Mouse (Mus musculus): ENCODE results near the gene Smim9. TPM values are rescaled to one million over a fixed set of nuclear protein-coding genes. Genes with fewer than 3 reads are reported as not detected.
A peak's percentile ranks its signal among the peaks of the same experiment; 100 is the strongest.

Gene Smim9
- polyA plus RNA-seq, 1 experiment: not detected

DNA sequence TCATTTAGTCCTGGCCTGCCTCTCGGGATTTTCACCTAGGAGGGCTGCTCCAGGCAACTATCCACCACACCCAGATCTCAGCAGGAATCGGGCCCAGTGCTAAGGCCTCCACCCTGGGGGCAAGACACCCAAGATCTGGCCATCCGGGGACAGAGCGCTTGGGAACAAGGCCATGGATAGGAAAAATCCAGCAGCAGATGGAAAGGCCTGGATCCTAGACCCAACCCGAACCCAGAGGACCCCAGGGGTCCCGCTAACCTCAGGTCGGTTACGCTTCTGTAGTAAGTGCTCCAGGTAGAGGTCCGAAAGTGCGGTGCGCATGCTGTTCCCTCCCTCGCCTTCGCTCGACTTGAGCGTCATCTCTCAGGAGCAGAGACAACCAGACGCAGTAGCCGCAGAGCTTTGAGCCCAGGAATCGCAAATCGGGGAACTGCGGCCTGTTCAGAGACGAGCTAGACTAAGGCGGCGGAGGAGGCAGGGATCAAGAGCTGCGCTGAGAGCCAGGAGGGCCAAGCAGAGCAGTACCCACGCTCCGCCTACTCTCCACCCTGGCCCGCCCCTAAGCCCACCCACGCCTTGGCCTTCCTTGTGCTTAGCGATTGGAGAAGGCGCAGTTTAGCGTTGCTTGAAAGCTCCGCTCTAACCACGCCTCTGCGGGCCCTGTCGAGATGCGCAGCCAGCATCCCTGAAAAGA lies 33.0 kb downstream of the Smim9 start, which contains the start of gene Mpp1:
Gene Mpp1, minus strand, starts transcription at position 550 of the 694 bp plus-strand sequence.
- no peaks in the 10 kb centered on the region for H3K27me3 ChIP-seq (ENCODE audit: control insufficient read depth, insufficient read depth, insufficient read length)
- H3K79me2 ChIP-seq (ENCODE audit: control insufficient read depth, insufficient read depth): peaks cover 4% of the 10 kb centered on the region
- peak within 1 kb of the TSS; percentile 78 for H3K4me2 ChIP-seq (ENCODE audit: low read depth)
- no peak within 1 kb of the TSS for H3ac ChIP-seq (ENCODE audit: control insufficient read depth, insufficient read length)
- TF ChIP-seq USF1 (IDR thresholded peaks at IDR 0.05; ENCODE audit: low read depth) (no peak), SRF (IDR thresholded peaks at IDR 0.05; ENCODE audit: control insufficient read depth, insufficient read length, low read depth) (no peak), MYOG (IDR thresholded peaks at IDR 0.05; ENCODE audit: control insufficient read depth in 1 of 3, insufficient read depth in 1 of 3, insufficient read length in 2 of 3, low read depth in 2 of 3) (no peak), MAX (IDR thresholded peaks at IDR 0.05; ENCODE audit: low read depth) (no peak), POLR2AphosphoS2 (IDR thresholded peaks at IDR 0.05; ENCODE audit: insufficient read length, low read depth) (peak; percentile 66), MYOD1 (IDR thresholded peaks at IDR 0.05; ENCODE audit: control insufficient read depth in 1 of 3, insufficient read length in 2 of 3, low read depth in 2 of 3) (no peak), POLR2A (IDR thresholded peaks at IDR 0.05; ENCODE audit: insufficient read length, low read depth) (peak; percentile 76)
- H3K4me3 ChIP-seq: peak within 1 kb of the TSS; percentile 50
- no peaks in the 10 kb centered on the region for H3K36me3 ChIP-seq (ENCODE audit: control insufficient read depth, insufficient read depth)

DNA sequence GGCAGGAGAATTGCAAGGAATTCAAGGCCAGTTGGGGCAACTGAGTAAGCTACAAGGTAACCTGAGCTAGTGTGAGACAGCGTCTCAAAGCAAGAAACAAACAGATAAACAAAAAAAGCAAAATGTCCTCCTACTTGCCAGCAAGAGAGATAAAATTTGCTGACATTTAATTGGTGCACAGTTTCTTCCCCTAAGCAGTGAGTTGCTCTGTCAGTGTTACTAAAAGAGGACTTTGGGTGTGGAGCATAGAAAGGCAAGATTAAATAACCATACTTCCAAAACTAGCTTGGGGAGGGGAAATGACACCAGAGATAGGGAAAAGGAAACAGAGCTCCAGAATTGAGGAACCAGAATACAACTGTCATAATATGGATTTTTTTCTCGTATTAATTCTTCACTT lies 34.1 kb downstream of the Smim9 start:
- Histone ChIP-seq H3K4me2 (ENCODE audit: low read depth) (peak overlapping the region; percentile 78), H3K27me3 (ENCODE audit: control insufficient read depth, insufficient read depth, insufficient read length) (no peaks in the 10 kb centered on the region), H3K36me3 (ENCODE audit: control insufficient read depth, insufficient read depth) (no peaks in the 10 kb centered on the region), H3ac (ENCODE audit: control insufficient read depth, insufficient read length) (no peak overlapping the region), H3K4me3 (peak overlapping the region; percentile 50), H3K79me2 (ENCODE audit: control insufficient read depth, insufficient read depth) (peaks cover 4% of the 10 kb centered on the region)
- no peak for TF ChIP-seq MYOG (IDR thresholded peaks at IDR 0.05; ENCODE audit: control insufficient read depth in 1 of 3, insufficient read depth in 1 of 3, insufficient read length in 2 of 3, low read depth in 2 of 3)
- TF ChIP-seq MAX (IDR thresholded peaks at IDR 0.05; ENCODE audit: low read depth): no peak
- TF ChIP-seq E2F4 (IDR thresholded peaks at IDR 0.05; ENCODE audit: insufficient read depth): no peak
- no peak for TF ChIP-seq REST (IDR thresholded peaks at IDR 0.05; ENCODE audit: insufficient read depth, insufficient read length)
- no peak for TF ChIP-seq POLR2AphosphoS2 (IDR thresholded peaks at IDR 0.05; ENCODE audit: insufficient read length, low read depth)
- no peak for TF ChIP-seq TCF12 (IDR thresholded peaks at IDR 0.05; ENCODE audit: insufficient read depth, poor library complexity, severe bottlenecking)
- no peak for TF ChIP-seq USF1 (IDR thresholded peaks at IDR 0.05; ENCODE audit: low read depth)

DNA sequence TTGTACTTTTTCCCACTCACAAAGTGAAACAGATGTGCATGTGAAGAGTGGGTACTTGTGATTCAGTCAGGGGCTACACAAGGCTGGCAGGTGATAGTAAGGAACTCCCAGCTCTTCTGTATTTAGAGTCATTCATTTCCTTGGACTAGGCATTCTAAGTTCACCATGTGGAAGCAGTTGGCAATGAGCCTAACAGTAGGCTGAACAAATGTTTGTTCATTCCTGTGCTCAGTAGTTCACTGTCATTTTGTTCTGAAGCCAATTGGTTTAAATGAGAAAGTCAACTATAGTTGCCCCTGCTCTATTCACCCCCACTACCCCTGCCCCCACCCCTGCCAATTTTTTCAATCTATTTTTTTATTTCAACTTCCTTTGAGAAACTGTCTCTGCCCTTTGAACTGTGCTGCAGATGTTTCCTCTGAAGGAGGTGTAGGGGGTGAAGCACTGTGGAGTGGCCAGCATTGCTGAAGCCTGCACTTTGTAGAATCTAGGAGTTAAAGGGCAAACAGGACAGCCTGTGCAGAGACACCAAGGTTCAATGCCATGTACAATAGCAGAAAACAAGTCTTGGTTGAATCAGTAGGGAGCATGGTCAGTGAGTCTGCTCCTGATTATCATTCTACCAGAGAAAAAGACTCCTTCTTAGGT lies 35.1 kb downstream of the Smim9 start:
- Histone ChIP-seq H3K36me3 (ENCODE audit: control insufficient read depth, insufficient read depth) (peaks cover 4% of the 10 kb centered on the region), H3K4me3 (no peak overlapping the region), H3K4me2 (ENCODE audit: low read depth) (peak overlapping the region; percentile 21), H3K27me3 (ENCODE audit: control insufficient read depth, insufficient read depth, insufficient read length) (no peaks in the 10 kb centered on the region), H3ac (ENCODE audit: control insufficient read depth, insufficient read length) (no peak overlapping the region), H3K79me2 (ENCODE audit: control insufficient read depth, insufficient read depth) (peaks cover 4% of the 10 kb centered on the region)
- TF ChIP-seq REST (IDR thresholded peaks at IDR 0.05; ENCODE audit: insufficient read depth, insufficient read length): no peak
- no peak for TF ChIP-seq POLR2A (IDR thresholded peaks at IDR 0.05; ENCODE audit: insufficient read length, low read depth)
- no peak for TF ChIP-seq SRF (IDR thresholded peaks at IDR 0.05; ENCODE audit: control insufficient read depth, insufficient read length, low read depth)
- no peak for TF ChIP-seq TCF3 (IDR thresholded peaks at IDR 0.05; ENCODE audit: insufficient read length, low read depth)
- no peak for TF ChIP-seq CEBPB (IDR thresholded peaks at IDR 0.05; ENCODE audit: insufficient read depth, poor library complexity, severe bottlenecking)
- no peak for TF ChIP-seq MAX (IDR thresholded peaks at IDR 0.05; ENCODE audit: low read depth)
- TF ChIP-seq E2F4 (IDR thresholded peaks at IDR 0.05; ENCODE audit: insufficient read depth): no peak
- TF ChIP-seq TCF12 (IDR thresholded peaks at IDR 0.05; ENCODE audit: insufficient read depth, poor library complexity, severe bottlenecking): no peak
- no peak for TF ChIP-seq USF1 (IDR thresholded peaks at IDR 0.05; ENCODE audit: low read depth)
- TF ChIP-seq MYOD1 (IDR thresholded peaks at IDR 0.05; ENCODE audit: control insufficient read depth in 1 of 3, insufficient read length in 2 of 3, low read depth in 2 of 3): no peak
- TF ChIP-seq POLR2AphosphoS2 (IDR thresholded peaks at IDR 0.05; ENCODE audit: insufficient read length, low read depth): no peak
- no peak for TF ChIP-seq MYOG (IDR thresholded peaks at IDR 0.05; ENCODE audit: control insufficient read depth in 1 of 3, insufficient read depth in 1 of 3, insufficient read length in 2 of 3, low read depth in 2 of 3)

DNA sequence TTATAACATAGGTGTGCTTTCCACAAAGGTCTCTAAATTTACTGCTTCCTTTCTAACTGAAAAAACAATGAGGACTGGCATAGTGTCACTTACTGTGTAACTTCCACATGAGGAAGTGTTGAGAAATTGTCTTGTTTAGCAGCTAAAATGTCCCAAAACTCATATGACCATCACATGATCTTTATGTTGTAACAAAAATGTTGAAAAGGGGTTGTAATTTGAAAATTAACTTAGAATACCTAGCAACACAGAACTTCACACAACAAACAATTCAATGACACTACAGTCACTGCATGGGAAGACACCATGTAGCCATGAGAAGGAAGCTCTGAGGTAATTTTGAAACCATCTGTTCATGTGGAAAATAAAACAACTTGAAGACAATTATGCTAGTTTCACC lies 36.7 kb downstream of the Smim9 start:
- TF ChIP-seq MAX (IDR thresholded peaks at IDR 0.05; ENCODE audit: low read depth): no peak
- TF ChIP-seq USF1 (IDR thresholded peaks at IDR 0.05; ENCODE audit: low read depth): no peak
- no peak for TF ChIP-seq TCF12 (IDR thresholded peaks at IDR 0.05; ENCODE audit: insufficient read depth, poor library complexity, severe bottlenecking)
- no peak for TF ChIP-seq POLR2AphosphoS2 (IDR thresholded peaks at IDR 0.05; ENCODE audit: insufficient read length, low read depth)
- TF ChIP-seq MYOG (IDR thresholded peaks at IDR 0.05; ENCODE audit: control insufficient read depth in 1 of 3, insufficient read depth in 1 of 3, insufficient read length in 2 of 3, low read depth in 2 of 3): no peak
- no peak for TF ChIP-seq MYOD1 (IDR thresholded peaks at IDR 0.05; ENCODE audit: control insufficient read depth in 1 of 3, insufficient read length in 2 of 3, low read depth in 2 of 3)
- TF ChIP-seq E2F4 (IDR thresholded peaks at IDR 0.05; ENCODE audit: insufficient read depth): no peak
- Histone ChIP-seq H3K27me3 (ENCODE audit: control insufficient read depth, insufficient read depth, insufficient read length) (no peaks in the 10 kb centered on the region), H3K79me2 (ENCODE audit: control insufficient read depth, insufficient read depth) (peaks cover 4% of the 10 kb centered on the region), H3K4me2 (ENCODE audit: low read depth) (no peak overlapping the region), H3K4me3 (no peak overlapping the region), H3K36me3 (ENCODE audit: control insufficient read depth, insufficient read depth) (peaks cover 4% of the 10 kb centered on the region), H3ac (ENCODE audit: control insufficient read depth, insufficient read length) (no peak overlapping the region)

Measured in myocyte (in vitro differentiated cells).